Mouse (Mus musculus) small intestine, adult 2 months (tissue): ENCODE measurements at regions not wholly inside any gene's neighbourhood (a gene's known extent, or its start where the extent isn't known, plus 50 kb on each side); places are given as distances from the start of the nearest gene placed in this dataset.

Experiments used
- H3K27ac ChIP-seq: fragments of 200-500 bp; 2 replicates; pipeline ENCODE4 v1.5.1; 2012; ENCODE audit warnings: low read depth, low read length, control low read depth, inconsistent platforms; ENCODE audit not compliant: insufficient read depth
- H3K27me3 ChIP-seq: fragments of 200-500 bp; 2 replicates; pipeline ENCODE4 v1.6.1; 2012; ENCODE audit warnings: mild to moderate bottlenecking, moderate library complexity, low read length, inconsistent platforms; ENCODE audit not compliant: control insufficient read depth, insufficient read depth
- H3K36me3 ChIP-seq: fragments of 200-500 bp; 2 replicates; pipeline ENCODE4 v1.6.1; 2012; ENCODE audit warnings: mild to moderate bottlenecking, low read length, control low read depth, inconsistent platforms; ENCODE audit not compliant: control insufficient read depth, insufficient read depth
- H3K4me1 ChIP-seq: fragments of 200-500 bp; 2 replicates; pipeline ENCODE4 v1.6.1; 2012; ENCODE audit warnings: low read length, inconsistent platforms, mixed read lengths; ENCODE audit not compliant: control insufficient read depth, insufficient read depth, insufficient read length
- H3K4me3 ChIP-seq: fragments of 200-500 bp; 2 replicates; pipeline ENCODE4 v1.5.1; 2012; ENCODE audit warnings: low read depth, mild to moderate bottlenecking, control low read depth, inconsistent platforms, low read length, moderate library complexity
- CTCF ChIP-seq: fragments of 200-500 bp; IDR thresholded peaks from 2 replicates; pipeline ENCODE4 v1.5.1; 2012; ENCODE audit warnings: low read depth, mild to moderate bottlenecking, control low read depth, inconsistent platforms, low read length, moderate library complexity, mixed read lengths; ENCODE audit not compliant: insufficient replicate concordance, insufficient read length; ENCODE audit errors: extremely low read depth
- POLR2A ChIP-seq: fragments of 200-500 bp; IDR thresholded peaks from 2 replicates; pipeline ENCODE4 v1.6.1; 2012; ENCODE audit warnings: low read depth, mild to moderate bottlenecking, control low read depth, inconsistent platforms, low read length, moderate library complexity
- WGBS: fragments of 180-500 bp; shearing (Covaris S2); methylation state at CpG from one replicate; pipeline ENCODE4 v1.1.7; 2018; 5-methylcytosine and 5-hydroxymethylcytosine counted together

DNA sequence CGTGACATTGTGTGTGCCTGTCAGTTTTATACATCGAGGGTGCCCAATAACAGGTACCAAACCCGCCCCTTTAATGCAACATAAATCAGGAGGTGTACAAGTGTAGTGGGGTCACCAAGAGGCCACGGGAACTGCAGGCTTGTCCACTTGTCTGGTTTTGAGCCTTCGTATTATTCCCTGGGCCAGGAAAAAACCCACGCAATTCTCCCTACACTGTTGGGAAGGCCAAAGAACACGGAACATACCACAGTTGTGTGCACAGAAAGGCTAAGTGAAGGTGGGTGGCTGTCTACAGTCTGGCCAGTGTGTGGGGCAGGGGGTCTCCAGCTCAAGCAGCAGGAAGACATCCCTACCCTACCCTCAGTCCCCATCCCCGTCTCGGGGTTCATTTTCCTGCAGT lies 74.0 kb upstream of the Maml3 start:
- Histone ChIP-seq H3K27ac (no peak overlapping the region), H3K27me3 (no peaks in the 10 kb centered on the region), H3K36me3 (no peaks in the 10 kb centered on the region), H3K4me3 (no peak overlapping the region), H3K4me1 (peaks cover 10% of the 10 kb centered on the region)
- 77% methylated on average over 9 of the region's 9 CpGs for whole genome bisulfite sequencing
- TF ChIP-seq POLR2A (no peak), CTCF (no peak)

DNA sequence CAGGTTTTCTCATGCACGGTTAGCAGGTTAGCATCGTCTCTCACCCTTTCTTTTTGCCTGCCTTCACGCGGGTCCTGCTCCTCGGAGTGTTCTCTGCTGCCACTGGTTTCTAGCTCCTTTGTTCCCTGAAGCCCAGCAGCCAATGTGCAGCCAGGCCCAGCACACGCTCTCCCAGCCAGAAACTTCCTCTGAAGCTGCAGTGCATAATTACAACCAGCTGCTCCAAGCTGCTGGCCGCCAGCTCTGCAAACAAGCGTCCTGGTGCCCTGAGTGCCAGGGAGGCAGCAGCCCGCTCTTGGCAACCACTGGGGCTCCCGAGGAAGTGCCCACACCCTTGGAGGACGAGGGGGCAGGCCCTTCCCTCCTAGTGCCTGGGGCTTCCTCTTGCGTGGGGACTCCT lies 74.8 kb upstream of the Maml3 start:
- Histone ChIP-seq H3K4me3 (no peak overlapping the region), H3K27me3 (no peaks in the 10 kb centered on the region), H3K4me1 (peaks cover 10% of the 10 kb centered on the region), H3K36me3 (no peaks in the 10 kb centered on the region), H3K27ac (peak overlapping the region; percentile 51)
- TF ChIP-seq CTCF (no peak), POLR2A (no peak)
- 4% methylated on average over 12 of the region's 12 CpGs for WGBS

DNA sequence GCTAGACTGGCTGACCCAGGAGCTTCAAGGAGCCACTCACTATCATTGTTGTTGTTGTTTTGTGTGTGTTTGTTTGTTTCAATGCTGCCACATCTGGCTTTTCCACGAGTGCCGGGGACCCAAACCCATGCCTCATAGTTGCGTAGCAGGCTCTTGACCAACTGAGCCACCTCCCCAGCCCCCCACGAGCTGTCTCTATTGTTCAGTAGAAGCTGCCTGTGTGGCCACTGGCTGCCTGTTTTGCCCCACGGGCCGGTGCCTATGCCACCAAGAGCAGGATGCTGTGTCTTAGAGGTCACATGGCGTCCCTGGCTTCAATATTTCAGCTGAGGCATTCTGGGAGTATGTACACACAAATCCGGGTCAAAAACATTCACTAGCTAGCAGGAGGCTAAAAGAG lies 75.4 kb upstream of the Maml3 start:
- Histone ChIP-seq H3K27me3 (no peaks in the 10 kb centered on the region), H3K4me1 (peaks cover 10% of the 10 kb centered on the region), H3K27ac (peak overlapping the region; percentile 51), H3K36me3 (no peaks in the 10 kb centered on the region), H3K4me3 (no peak overlapping the region)
- WGBS, result 50% methylated on average over 8 of the region's 8 CpGs
- TF ChIP-seq CTCF, result no peak
- no peak for TF ChIP-seq POLR2A

- Histone ChIP-seq H3K27ac (peak overlapping the region; percentile 51), H3K4me3 (no peak overlapping the region), H3K27me3 (no peaks in the 10 kb centered on the region), H3K4me1 (peaks cover 10% of the 10 kb centered on the region), H3K36me3 (no peaks in the 10 kb centered on the region)
- TF ChIP-seq CTCF (0 out of 2 replicates have a peak, but pooled peaks have one; percentile 6), POLR2A (no peak)
- WGBS, result 27% methylated on average over 10 of the region's 10 CpGs
Measured at GRCm38 (mm10) chr3:52180785-52181184, 75.9 kb upstream of the Maml3 start.

- Histone ChIP-seq H3K4me3 (no peak overlapping the region), H3K27ac (no peak overlapping the region), H3K27me3 (no peaks in the 10 kb centered on the region), H3K36me3 (no peaks in the 10 kb centered on the region), H3K4me1 (peaks cover 10% of the 10 kb centered on the region)
- TF ChIP-seq POLR2A (no peak), CTCF (no peak)
- WGBS, result 90% methylated on average over 9 of the region's 9 CpGs
Measured at GRCm38 (mm10) chr3:52181326-52182101, 76.6 kb upstream of the Maml3 start.

DNA sequence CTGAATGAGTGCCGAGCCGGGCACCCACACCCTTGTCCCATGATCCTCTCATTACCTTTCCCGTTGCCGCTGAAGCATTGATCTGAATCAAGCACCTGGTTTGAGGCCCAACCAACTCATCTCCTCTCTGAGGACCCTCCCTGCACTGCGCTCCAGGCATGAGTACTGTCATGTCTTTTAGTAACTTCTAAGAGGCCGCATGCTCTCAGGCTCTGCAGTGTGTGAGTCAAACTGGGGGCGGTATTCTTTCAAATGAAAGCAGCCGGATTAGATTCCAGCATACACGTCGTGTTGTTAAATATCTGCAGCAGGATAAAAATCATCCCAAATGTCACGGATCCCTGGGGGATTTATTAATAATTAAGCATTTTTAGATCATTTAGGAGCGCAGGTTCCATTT lies 79.4 kb upstream of the Maml3 start:
- no peak for TF ChIP-seq POLR2A
- no peak for TF ChIP-seq CTCF

DNA sequence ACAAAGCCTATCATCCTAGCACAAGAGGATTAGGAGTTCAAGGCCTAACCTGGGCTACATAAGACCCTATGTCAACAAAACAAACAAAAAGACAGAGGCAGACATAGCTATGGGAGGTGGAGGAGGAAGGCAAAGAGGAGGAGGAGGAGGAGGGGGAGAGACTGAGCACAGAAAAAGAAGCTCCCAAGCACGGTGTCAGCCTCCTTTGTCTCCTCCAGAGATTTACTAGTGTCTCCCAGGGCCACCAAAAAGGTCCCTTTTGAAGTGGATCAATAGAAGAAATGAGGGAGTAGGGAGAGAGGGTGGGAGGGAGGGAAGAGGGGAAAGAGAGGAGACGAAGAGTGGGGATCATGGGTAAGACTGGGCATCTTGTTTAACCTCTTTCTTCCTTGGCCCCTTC lies 80.5 kb upstream of the Maml3 start:
- H3K27me3 ChIP-seq, result no peaks in the 10 kb centered on the region
- WGBS, result 88% methylated on average over 2 of the region's 2 CpGs
- no peaks in the 10 kb centered on the region for H3K36me3 ChIP-seq
- H3K27ac ChIP-seq, result no peak overlapping the region
- TF ChIP-seq CTCF, result no peak
- TF ChIP-seq POLR2A, result no peak
- H3K4me3 ChIP-seq, result no peak overlapping the region
- H3K4me1 ChIP-seq, result peaks cover 4% of the 10 kb centered on the region; the same call in 1 of the 2 replicates

More for the DNA sequence above, 79.4 kb upstream of the Maml3 start:
- H3K27ac ChIP-seq, result no peak overlapping the region
- no peaks in the 10 kb centered on the region for H3K36me3 ChIP-seq
- peaks cover 10% of the 10 kb centered on the region for H3K4me1 ChIP-seq
- no peak overlapping the region for H3K4me3 ChIP-seq
- WGBS, result 93% methylated on average over 12 of the region's 12 CpGs
- H3K27me3 ChIP-seq, result no peaks in the 10 kb centered on the region
